Mouse (Mus musculus): ENCODE data around the gene Acoxl. TPM values are rescaled to one million over a fixed set of nuclear protein-coding genes. Genes with fewer than 3 reads are reported as not detected.

The Acoxl gene
- polyA plus RNA-seq (2012; rRNA removed): 0.04 TPM in 1 of 2 replicates, not detected in the other

DNA sequence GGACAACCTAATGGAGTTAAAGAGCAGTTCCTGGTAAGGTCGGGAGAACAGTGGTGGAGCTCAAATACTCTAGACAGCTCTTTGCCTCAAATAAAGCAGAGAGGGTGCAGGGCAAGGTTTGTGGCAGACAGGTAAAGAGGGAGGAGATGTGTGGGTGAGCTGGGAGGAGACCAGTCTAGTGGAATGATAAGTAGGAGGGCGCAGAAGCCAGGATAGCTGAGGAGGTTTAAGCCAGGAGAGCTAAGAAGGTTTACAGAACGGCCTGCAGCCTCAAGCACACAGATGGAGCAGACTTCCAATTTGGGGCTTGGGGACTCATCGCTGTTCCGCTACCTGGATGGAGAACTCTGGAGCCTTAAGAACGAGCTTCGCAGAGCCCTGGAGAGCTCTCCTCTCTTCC lies at the start of gene Acoxl:
TSS of gene Acoxl (plus strand) at position 301 of the 400 bp plus-strand sequence.
- no peaks in the 10 kb centered on the region for H3K27me3 ChIP-seq (replicated peaks; ENCODE audit: control insufficient read depth, insufficient read depth, low read length)
- 83% methylated on average over 7 of the region's 7 CpGs for WGBS
- H3K27ac ChIP-seq (ENCODE audit: insufficient read depth, low read depth, low read length): no peak within 1 kb of the TSS
- no peak for DNase-seq
- H3K36me3 ChIP-seq (ENCODE audit: control insufficient read depth, insufficient read depth, low read length): no peaks in the 10 kb centered on the region
- no peaks in the 10 kb centered on the region for H3K4me1 ChIP-seq (ENCODE audit: control insufficient read depth, insufficient read depth, low read length)
- TF ChIP-seq CTCF (conservative IDR thresholded peaks at IDR 0.05; ENCODE audit: insufficient read depth, insufficient read length, low read depth, low read length) (no peak), POLR2A (IDR thresholded peaks at IDR 0.05; ENCODE audit: low read depth, low read length) (no peak)
- no peak within 1 kb of the TSS for H3K4me3 ChIP-seq (ENCODE audit: insufficient read depth, low read depth, low read length)

DNA sequence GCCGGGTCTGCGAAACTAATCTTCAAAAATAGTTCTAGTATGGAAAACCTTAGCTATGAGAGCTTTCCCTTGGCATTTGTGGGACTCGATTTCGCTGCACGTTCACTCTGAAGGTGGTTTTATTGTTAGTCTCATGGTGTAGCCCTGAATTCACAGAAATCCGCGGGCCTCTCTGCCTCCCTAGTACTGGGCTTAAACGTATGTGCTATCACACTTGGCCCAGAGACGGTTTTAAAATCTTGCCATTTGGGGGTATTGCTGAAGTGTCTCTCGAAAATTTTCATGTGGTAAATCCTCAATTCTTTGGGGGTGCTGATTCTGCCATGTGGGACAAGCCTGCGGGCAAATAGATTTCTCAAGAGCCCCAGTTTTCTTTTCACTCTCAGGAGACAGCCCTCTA lies 49.5 kb upstream of the Acoxl start:
- H3K36me3 ChIP-seq (ENCODE audit: control insufficient read depth, insufficient read depth, low read length): no peaks in the 10 kb centered on the region
- H3K4me1 ChIP-seq (ENCODE audit: control insufficient read depth, insufficient read depth, low read length): peaks cover 10% of the 10 kb centered on the region
- DNase-seq: no peak
- no peaks in the 10 kb centered on the region for H3K27me3 ChIP-seq (replicated peaks; ENCODE audit: control insufficient read depth, insufficient read depth, low read length)
- peak overlapping the region; percentile 69 for H3K4me3 ChIP-seq (ENCODE audit: insufficient read depth, low read depth, low read length)
- TF ChIP-seq CTCF (conservative IDR thresholded peaks at IDR 0.05; ENCODE audit: insufficient read depth, insufficient read length, low read depth, low read length) (no peak), POLR2A (IDR thresholded peaks at IDR 0.05; ENCODE audit: low read depth, low read length) (no peak)
- 4% methylated on average over 11 of the region's 11 CpGs for WGBS
- H3K27ac ChIP-seq (ENCODE audit: insufficient read depth, low read depth, low read length): peak overlapping the region; percentile 62; the same call in 1 of the 2 replicates

DNA sequence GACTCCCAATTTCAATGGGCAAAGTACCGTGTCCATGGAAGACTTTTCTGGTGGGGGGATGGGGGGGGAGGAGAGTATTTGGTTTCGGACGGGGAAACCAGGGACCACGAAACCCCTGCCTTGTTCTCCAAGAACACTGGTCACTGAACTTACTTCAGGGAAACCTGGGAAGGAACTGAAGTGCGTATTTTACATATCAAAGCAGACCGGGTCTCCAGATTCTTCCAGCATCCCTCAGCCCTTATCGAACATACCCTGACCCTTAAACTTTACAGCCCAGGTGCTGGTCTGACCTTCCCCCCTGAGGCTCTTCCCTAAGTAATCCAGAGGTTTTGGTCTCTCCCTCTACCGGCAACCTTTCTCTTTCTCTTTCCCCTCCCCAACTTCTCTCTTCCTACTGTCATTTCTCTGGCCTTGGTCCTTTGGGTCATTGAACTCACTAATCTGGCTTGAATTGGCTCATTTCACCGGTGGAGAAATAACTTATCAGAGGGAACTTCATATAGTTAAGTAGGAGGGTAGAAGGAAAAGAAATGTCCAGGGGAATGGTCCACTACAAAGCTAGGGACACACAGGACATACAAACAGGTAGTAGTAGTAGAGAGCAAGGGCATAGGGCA lies 48.9 kb upstream of the Acoxl start:
- Histone ChIP-seq H3K4me3 (ENCODE audit: insufficient read depth, low read depth, low read length) (no peak overlapping the region), H3K4me1 (ENCODE audit: control insufficient read depth, insufficient read depth, low read length) (peaks cover 10% of the 10 kb centered on the region), H3K27me3 (replicated peaks; ENCODE audit: control insufficient read depth, insufficient read depth, low read length) (no peaks in the 10 kb centered on the region), H3K27ac (ENCODE audit: insufficient read depth, low read depth, low read length) (no peak overlapping the region), H3K36me3 (ENCODE audit: control insufficient read depth, insufficient read depth, low read length) (no peaks in the 10 kb centered on the region)
- TF ChIP-seq CTCF (conservative IDR thresholded peaks at IDR 0.05; ENCODE audit: insufficient read depth, insufficient read length, low read depth, low read length): no peak
- no peak for TF ChIP-seq POLR2A (IDR thresholded peaks at IDR 0.05; ENCODE audit: low read depth, low read length)
- no peak for DNase-seq
- 33% methylated on average over 9 of the region's 9 CpGs for WGBS

DNA sequence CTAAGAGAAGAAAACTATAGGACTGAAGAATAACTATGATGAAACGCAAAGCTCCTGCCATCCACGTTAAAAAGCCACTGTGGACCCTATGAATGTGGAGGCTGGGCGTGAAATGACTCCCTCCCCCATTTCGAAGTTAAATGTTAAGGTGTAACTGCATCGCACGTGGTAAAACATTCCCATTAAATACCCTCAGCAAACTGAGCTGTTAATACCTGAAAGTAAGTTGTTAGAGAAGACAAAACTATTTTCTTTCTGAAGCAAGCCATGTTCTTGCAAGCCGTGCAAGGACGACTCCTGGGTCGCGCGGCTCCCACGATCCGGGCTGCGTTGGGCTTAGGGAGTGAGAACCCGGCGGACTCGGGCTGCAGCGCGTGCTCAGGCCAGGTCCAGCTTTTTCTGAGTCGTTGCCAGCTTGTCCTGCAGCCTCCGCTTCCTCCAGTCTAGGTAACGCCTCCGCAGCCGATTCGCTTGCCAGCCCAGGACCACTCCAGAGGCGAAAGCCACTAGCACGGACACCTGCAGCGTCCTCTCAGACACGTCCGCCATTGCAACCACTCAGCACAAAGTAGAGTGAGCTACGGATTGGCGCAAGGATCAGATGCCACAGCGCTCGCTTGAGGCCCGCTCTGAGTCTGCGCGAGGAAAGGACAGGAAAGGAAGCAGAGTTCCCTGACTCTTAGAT lies 46.6 kb upstream of the Acoxl start, which contains the start of gene Mtln:
TSS of gene Mtln (minus strand) at position 570 of the 685 bp plus-strand sequence.
- peak within 1 kb of the TSS; percentile 87 for H3K4me3 ChIP-seq (ENCODE audit: insufficient read depth, low read depth, low read length)
- 3% methylated on average over 37 of the region's 37 CpGs for WGBS
- no peaks in the 10 kb centered on the region for H3K27me3 ChIP-seq (replicated peaks; ENCODE audit: control insufficient read depth, insufficient read depth, low read length)
- no peaks in the 10 kb centered on the region for H3K36me3 ChIP-seq (ENCODE audit: control insufficient read depth, insufficient read depth, low read length)
- peaks cover 10% of the 10 kb centered on the region for H3K4me1 ChIP-seq (ENCODE audit: control insufficient read depth, insufficient read depth, low read length)
- TF ChIP-seq CTCF (conservative IDR thresholded peaks at IDR 0.05; ENCODE audit: insufficient read depth, insufficient read length, low read depth, low read length) (no peak), POLR2A (IDR thresholded peaks at IDR 0.05; ENCODE audit: low read depth, low read length) (peak; percentile 88)
- H3K27ac ChIP-seq (ENCODE audit: insufficient read depth, low read depth, low read length): peak within 1 kb of the TSS; percentile 67
- DNase-seq: peak; percentile 95

DNA sequence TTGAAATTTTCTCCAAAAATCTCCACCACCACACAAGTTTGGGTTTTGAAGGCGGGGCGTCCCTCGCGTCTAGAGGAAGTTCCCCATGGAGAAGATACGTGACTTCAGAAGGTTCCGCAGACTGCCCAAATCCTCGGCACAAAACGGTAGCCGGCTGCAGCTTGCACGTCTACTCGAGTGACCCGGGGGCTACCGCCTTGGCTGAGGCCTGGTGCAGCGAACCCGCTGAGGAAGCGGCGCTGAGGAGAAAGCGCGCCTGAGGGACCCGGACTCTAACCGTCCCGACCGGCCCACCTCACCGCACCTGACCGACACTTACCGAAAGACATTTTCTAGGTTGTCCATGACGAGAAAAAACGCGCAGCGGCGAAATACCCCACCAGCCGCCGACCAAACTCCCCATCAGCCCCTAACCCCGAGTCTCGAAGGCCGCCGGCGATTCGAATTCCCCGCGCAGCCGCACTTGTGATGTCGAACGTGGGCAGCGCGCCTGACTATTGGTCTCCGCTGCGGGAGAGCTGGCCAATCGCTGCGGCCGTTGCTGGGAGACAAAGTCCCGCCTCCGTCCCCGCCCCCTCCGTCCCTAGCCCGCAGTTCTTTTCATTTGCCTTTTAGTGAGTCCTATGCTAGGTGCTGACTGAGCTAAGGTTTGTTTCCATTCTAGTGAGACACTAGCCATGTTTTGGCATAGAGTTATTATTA lies 7.1 kb upstream of the Acoxl start, which contains the start of gene Bub1:
TSS of gene Bub1 (minus strand) at position 465 of the 702 bp plus-strand sequence.
- no peaks in the 10 kb centered on the region for H3K36me3 ChIP-seq (ENCODE audit: control insufficient read depth, insufficient read depth, low read length)
- peak; percentile 97 for DNase-seq
- H3K4me3 ChIP-seq (ENCODE audit: insufficient read depth, low read depth, low read length): peak within 1 kb of the TSS; percentile 47
- H3K27ac ChIP-seq (ENCODE audit: insufficient read depth, low read depth, low read length): no peak within 1 kb of the TSS
- under 1% methylated on average over 56 of the region's 56 CpGs for WGBS
- H3K4me1 ChIP-seq (ENCODE audit: control insufficient read depth, insufficient read depth, low read length): no peaks in the 10 kb centered on the region; the same call in 1 of the 2 replicates
- TF ChIP-seq POLR2A (IDR thresholded peaks at IDR 0.05; ENCODE audit: low read depth, low read length): no peak
- TF ChIP-seq CTCF (conservative IDR thresholded peaks at IDR 0.05; ENCODE audit: insufficient read depth, insufficient read length, low read depth, low read length): no peak
- no peaks in the 10 kb centered on the region for H3K27me3 ChIP-seq (replicated peaks; ENCODE audit: control insufficient read depth, insufficient read depth, low read length)

DNA sequence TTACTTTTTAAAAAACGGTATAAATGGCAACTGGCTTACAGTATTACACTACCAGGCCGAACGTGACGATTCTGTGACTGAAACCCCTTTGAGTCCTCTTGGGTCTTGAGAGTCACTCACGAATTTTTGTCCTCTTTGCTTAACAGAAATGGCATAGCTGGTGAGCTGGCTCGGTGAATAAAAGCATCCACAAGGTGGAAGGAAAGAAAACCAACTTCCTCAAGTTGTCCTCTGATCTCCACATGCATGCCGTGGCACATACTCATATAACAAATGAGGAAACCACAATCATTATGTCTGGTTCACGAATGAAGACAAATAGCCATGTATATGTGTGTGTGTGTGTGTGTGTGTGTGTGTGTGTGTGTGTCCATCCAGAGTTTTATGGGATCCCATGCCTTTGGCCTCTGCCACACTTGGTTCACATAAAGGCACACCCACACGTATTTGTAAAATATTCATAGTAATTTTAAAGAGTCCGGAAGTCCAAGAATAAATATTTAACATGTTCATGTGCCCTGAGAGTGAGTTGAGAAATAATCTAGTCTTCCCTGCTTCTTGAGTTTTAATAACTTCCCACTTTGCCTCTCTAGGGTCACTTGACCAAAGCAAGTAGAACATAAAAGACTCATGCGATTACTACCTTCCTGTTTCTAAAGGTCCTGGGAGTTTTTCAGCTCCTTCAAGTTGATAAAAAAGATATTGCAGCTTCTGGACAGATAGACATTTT lies 6.4 kb upstream of the Acoxl start:
- Histone ChIP-seq H3K36me3 (ENCODE audit: control insufficient read depth, insufficient read depth, low read length) (no peaks in the 10 kb centered on the region), H3K4me3 (ENCODE audit: insufficient read depth, low read depth, low read length) (peak overlapping the region; percentile 24), H3K27ac (ENCODE audit: insufficient read depth, low read depth, low read length) (no peak overlapping the region), H3K27me3 (replicated peaks; ENCODE audit: control insufficient read depth, insufficient read depth, low read length) (no peaks in the 10 kb centered on the region), H3K4me1 (ENCODE audit: control insufficient read depth, insufficient read depth, low read length) (no peaks in the 10 kb centered on the region; the same call in 1 of the 2 replicates)
- WGBS: 31% methylated on average over 11 of the region's 11 CpGs
- TF ChIP-seq CTCF (conservative IDR thresholded peaks at IDR 0.05; ENCODE audit: insufficient read depth, insufficient read length, low read depth, low read length) (no peak), POLR2A (IDR thresholded peaks at IDR 0.05; ENCODE audit: low read depth, low read length) (no peak)
- DNase-seq: no peak
